8 mouse cellular contexts compared by ENCODE assay signal in the genomic region with DNA sequence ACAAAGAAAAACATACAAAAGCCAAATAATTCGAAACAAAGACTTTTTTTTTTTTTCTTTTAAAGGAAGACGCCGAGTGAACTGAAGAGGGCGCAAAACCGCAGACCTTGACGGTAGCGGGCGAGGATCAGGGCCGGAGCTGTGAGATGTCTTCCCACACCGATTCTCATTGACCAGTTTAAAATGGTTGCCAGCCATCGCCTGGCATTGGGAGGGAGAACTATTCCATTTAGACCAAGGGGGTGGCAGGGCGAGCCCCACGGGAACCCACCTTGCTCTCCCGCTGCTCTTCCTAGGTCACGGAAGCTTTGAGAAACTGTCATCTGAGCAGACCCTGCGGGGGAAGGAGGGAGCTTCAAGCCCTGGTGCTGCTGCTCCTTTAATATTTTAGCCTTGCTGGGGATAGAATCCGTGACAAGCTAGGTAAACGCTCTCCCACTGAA. TPM values are rescaled to one million over a fixed set of nuclear protein-coding genes. Genes with fewer than 3 reads are reported as not detected.
DNase-seq lines count a peak whose midpoint lies in the region; ATAC-seq lines count a peak whose summit lies in the region.

No protein-coding gene starts in this region.

- H3K27ac ChIP-seq in intestine, embryonic 14.5 days (ENCODE audit: low read depth): no peak overlapping the region
- no peak overlapping the region for H3K27ac ChIP-seq in liver, embryonic 11.5 days (ENCODE audit: low read depth, low read length)

- no peaks in the 10 kb centered on the region for H3K27me3 ChIP-seq in intestine, embryonic 14.5 days (replicated peaks; ENCODE audit: control insufficient read depth, insufficient read depth, low read length)
- no peaks in the 10 kb centered on the region for H3K27me3 ChIP-seq in liver, embryonic 11.5 days (replicated peaks; ENCODE audit: control insufficient read depth, insufficient read depth, low read length)
- no peaks in the 10 kb centered on the region for H3K27me3 ChIP-seq in splenic B cell, adult 2 months (ENCODE audit: control insufficient read depth, insufficient read depth, low read length, poor library complexity, severe bottlenecking)

- no peaks in the 10 kb centered on the region for H3K36me3 ChIP-seq in intestine, embryonic 14.5 days (ENCODE audit: control insufficient read depth, insufficient read depth, low read length)
- no peaks in the 10 kb centered on the region for H3K36me3 ChIP-seq in liver, embryonic 11.5 days (ENCODE audit: control insufficient read depth, insufficient read depth, low read length)
- no peaks in the 10 kb centered on the region for H3K36me3 ChIP-seq in splenic B cell, adult 2 months (ENCODE audit: control insufficient read depth, insufficient read depth, low read length, poor library complexity, severe bottlenecking)

- 3% methylated on average over 18 of the region's 18 CpGs for WGBS in intestine, embryonic 14.5 days
- 2% methylated on average over 18 of the region's 18 CpGs for WGBS in liver, embryonic 11.5 days

- peaks cover 9% of the 10 kb centered on the region for H3K4me1 ChIP-seq in intestine, embryonic 14.5 days (replicated peaks; ENCODE audit: control insufficient read depth, insufficient read depth, low read length)
- 0 out of 2 replicates have a peak, but pooled peaks cover 2% of the 10 kb centered on the region for H3K4me1 ChIP-seq in liver, embryonic 11.5 days (replicated peaks; ENCODE audit: control insufficient read depth, insufficient read depth, low read length)

- peak overlapping the region; percentile 36; the same call in 1 of the 2 replicates for H3K9ac ChIP-seq in intestine, embryonic 14.5 days (ENCODE audit: low read length)
- H3K9ac ChIP-seq in liver, embryonic 11.5 days (ENCODE audit: low read depth, low read length): peak overlapping the region; percentile 57; the same call in 1 of the 2 replicates

- DNase-seq in urinary bladder, postnatal 14 days (ENCODE audit: low spot score): peak; percentile 65
- no peak for DNase-seq in urinary bladder, adult 18-20 months (ENCODE audit: low spot score in 2 of 2)
- peak; percentile 88 to 90 for DNase-seq in cerebellum, postnatal 10 days
- peak; percentile 40 to 55 for DNase-seq in frontal cortex, postnatal 36 days (ENCODE audit: low spot score in 2 of 2)
- DNase-seq in intestine, embryonic 14.5 days (ENCODE audit: low spot score): peak; percentile 81
- DNase-seq in liver, embryonic 11.5 days (ENCODE audit: low spot score): peak; percentile 62
- DNase-seq in splenic B cell, adult 2 months (ENCODE audit: low read depth, low spot score): peak; percentile 77

- no peak; the same call in 1 of the 2 replicates for ATAC-seq in intestine, embryonic 14.5 days (replicated peaks; ENCODE audit: low FRiP score, low TSS enrichment, low read depth)
- ATAC-seq in liver, embryonic 11.5 days (replicated peaks; ENCODE audit: low FRiP score): 0 out of 2 replicates have a peak, but pooled peaks have one; percentile 34
- ATAC-seq in monocyte, adult 5-6 weeks (replicated peaks; ENCODE audit: insufficient number of reproducible peaks, low FRiP score, low TSS enrichment, poor library complexity, severe bottlenecking): peak; percentile 47; the same call in 1 of the 2 replicates

- H3K9me3 ChIP-seq in intestine, embryonic 14.5 days (ENCODE audit: control insufficient read depth, low read length): no peaks in the 10 kb centered on the region
- H3K9me3 ChIP-seq in liver, embryonic 11.5 days (ENCODE audit: control insufficient read depth, low read length): no peaks in the 10 kb centered on the region

- H3K4me2 ChIP-seq in intestine, embryonic 14.5 days (ENCODE audit: low read length): peak overlapping the region; percentile 53
- peak overlapping the region; percentile 65 for H3K4me2 ChIP-seq in liver, embryonic 11.5 days

- peak overlapping the region; percentile 31 for H3K4me3 ChIP-seq in intestine, embryonic 14.5 days (ENCODE audit: low read depth, low read length)
- peak overlapping the region; percentile 42 for H3K4me3 ChIP-seq in liver, embryonic 11.5 days (ENCODE audit: low read depth, low read length)

RNA-seq across cellular contexts. Expression of a gene that starts 5.4 kb away (rescaled TPM):
- polyA plus RNA-seq in intestine, embryonic 14.5 days (2014; fragmentation: Nextera tagmentation; extraction: Ambion mirVana): 411 and 475 TPM in 2 replicates
- polyA plus RNA-seq in liver, embryonic 11.5 days (2014; fragmentation: Nextera tagmentation; extraction: Ambion mirVana): 341 and 346 TPM in 2 replicates
- total RNA-seq in monocyte, adult 5-6 weeks (2017): 1,029 to 1,291 TPM (median 1,161 TPM) in 3 replicates

RNA-seq across cellular contexts. Expression of a gene that starts 17.2 kb away (rescaled TPM):
- 0.27 TPM in 2 replicates for polyA plus RNA-seq in intestine, embryonic 14.5 days (2014; fragmentation: Nextera tagmentation; extraction: Ambion mirVana)
- not detected in 2 replicates for polyA plus RNA-seq in liver, embryonic 11.5 days (2014; fragmentation: Nextera tagmentation; extraction: Ambion mirVana)
- not detected in 3 replicates for total RNA-seq in monocyte, adult 5-6 weeks (2017)

RNA-seq across cellular contexts. Expression of a gene that starts 45.9 kb away (rescaled TPM):
- polyA plus RNA-seq in intestine, embryonic 14.5 days (2014; fragmentation: Nextera tagmentation; extraction: Ambion mirVana): 246 and 259 TPM in 2 replicates
- polyA plus RNA-seq in liver, embryonic 11.5 days (2014; fragmentation: Nextera tagmentation; extraction: Ambion mirVana): 267 and 285 TPM in 2 replicates
- 473 to 555 TPM (median 517 TPM) in 3 replicates for total RNA-seq in monocyte, adult 5-6 weeks (2017)

RNA-seq across cellular contexts. Expression of a gene that starts 59.5 kb away (rescaled TPM):
- 21.6 and 24.8 TPM in 2 replicates for polyA plus RNA-seq in intestine, embryonic 14.5 days (2014; fragmentation: Nextera tagmentation; extraction: Ambion mirVana)
- polyA plus RNA-seq in liver, embryonic 11.5 days (2014; fragmentation: Nextera tagmentation; extraction: Ambion mirVana): 18.7 and 19.2 TPM in 2 replicates
- total RNA-seq in monocyte, adult 5-6 weeks (2017): 47.8 to 49.7 TPM (median 48.4 TPM) in 3 replicates

Comparison
In these comparisons a context has a peak if more than half of its experiments do, and no peak if none do; other contexts are left out.
1. DNase-seq: peak in urinary bladder, postnatal 14 days (single experiment), cerebellum, postnatal 10 days (2 of 2), frontal cortex, postnatal 36 days (2 of 2), intestine, embryonic 14.5 days (single experiment), liver, embryonic 11.5 days (single experiment) and splenic B cell, adult 2 months (single experiment); none in urinary bladder, adult 18-20 months (0 of 2).